Mouse (Mus musculus): ENCODE results near the gene Sec24c. TPM values are rescaled to one million over a fixed set of nuclear protein-coding genes. Genes with fewer than 3 reads are reported as not detected.

The Sec24c gene
- polyA plus RNA-seq, 1 experiment from 2014 or later: 51.0 TPM

DNA sequence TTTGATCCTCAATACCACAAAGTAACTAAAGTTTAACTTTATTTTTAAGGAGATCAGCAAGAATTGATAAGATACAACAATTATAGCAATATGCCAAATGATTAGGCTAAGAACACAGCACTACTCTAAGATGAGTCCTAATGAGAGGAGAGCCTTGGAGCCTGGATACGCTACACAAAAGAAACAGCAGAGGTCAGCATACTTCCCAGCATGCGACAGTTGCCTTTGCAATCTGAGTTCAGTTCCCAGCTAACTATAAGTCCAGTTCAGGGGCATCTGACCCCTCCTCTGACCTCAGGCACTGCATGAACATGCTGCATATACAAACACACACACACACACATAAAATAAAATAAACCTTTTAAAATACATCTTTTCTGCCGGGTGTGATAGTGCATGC lies 28.6 kb upstream of the Sec24c start:
- Histone ChIP-seq H3K4me3 (ENCODE audit: low read depth, low read length) (no peak overlapping the region), H3K27me3 (replicated peaks; ENCODE audit: control insufficient read depth, insufficient read depth, low read length) (no peaks in the 10 kb centered on the region), H3K36me3 (ENCODE audit: control insufficient read depth, insufficient read depth) (no peaks in the 10 kb centered on the region), H3K4me2 (replicated peaks; ENCODE audit: low read depth) (no peak overlapping the region), H3K27ac (ENCODE audit: low read depth, low read length) (no peak overlapping the region), H3K9ac (ENCODE audit: low read depth, low read length) (no peak overlapping the region), H3K4me1 (replicated peaks; ENCODE audit: control insufficient read depth, insufficient read depth, low read length) (peaks cover 4% of the 10 kb centered on the region; the same call in 1 of the 2 replicates), H3K9me3 (ENCODE audit: control insufficient read depth) (no peaks in the 10 kb centered on the region)
- no peak for ATAC-seq
- WGBS: 39% methylated on average over 3 of the region's 3 CpGs
- peak; percentile 56 for TF ChIP-seq CTCF (IDR thresholded peaks at IDR 0.05; ENCODE audit: low read depth)

DNA sequence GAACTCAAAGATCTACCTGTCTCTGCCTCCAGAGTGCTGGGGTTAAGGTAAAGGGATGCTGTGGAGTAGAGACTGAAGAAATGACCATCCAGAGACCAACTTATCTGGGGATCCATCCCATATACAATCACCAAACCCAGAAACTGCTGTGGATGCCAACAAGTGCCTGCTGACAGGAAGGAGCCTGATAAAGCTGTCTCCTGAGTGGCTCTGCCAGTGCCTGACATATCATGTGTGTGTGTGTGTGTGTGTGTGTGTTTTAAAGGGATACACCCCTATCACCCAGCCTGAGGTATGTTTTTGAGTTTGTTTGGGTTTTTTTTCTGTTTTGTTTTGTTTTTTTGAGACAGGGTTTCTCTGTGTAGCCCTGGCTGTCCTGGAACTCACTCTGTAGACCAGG lies 27.7 kb upstream of the Sec24c start:
- Histone ChIP-seq H3K4me3 (ENCODE audit: low read depth, low read length) (no peak overlapping the region), H3K9me3 (ENCODE audit: control insufficient read depth) (no peaks in the 10 kb centered on the region), H3K4me2 (replicated peaks; ENCODE audit: low read depth) (no peak overlapping the region), H3K27ac (ENCODE audit: low read depth, low read length) (no peak overlapping the region), H3K4me1 (replicated peaks; ENCODE audit: control insufficient read depth, insufficient read depth, low read length) (peaks cover 4% of the 10 kb centered on the region; the same call in 1 of the 2 replicates), H3K36me3 (ENCODE audit: control insufficient read depth, insufficient read depth) (no peaks in the 10 kb centered on the region), H3K27me3 (replicated peaks; ENCODE audit: control insufficient read depth, insufficient read depth, low read length) (no peaks in the 10 kb centered on the region), H3K9ac (ENCODE audit: low read depth, low read length) (no peak overlapping the region)
- no peak for TF ChIP-seq CTCF (IDR thresholded peaks at IDR 0.05; ENCODE audit: low read depth)
- ATAC-seq: no peak

DNA sequence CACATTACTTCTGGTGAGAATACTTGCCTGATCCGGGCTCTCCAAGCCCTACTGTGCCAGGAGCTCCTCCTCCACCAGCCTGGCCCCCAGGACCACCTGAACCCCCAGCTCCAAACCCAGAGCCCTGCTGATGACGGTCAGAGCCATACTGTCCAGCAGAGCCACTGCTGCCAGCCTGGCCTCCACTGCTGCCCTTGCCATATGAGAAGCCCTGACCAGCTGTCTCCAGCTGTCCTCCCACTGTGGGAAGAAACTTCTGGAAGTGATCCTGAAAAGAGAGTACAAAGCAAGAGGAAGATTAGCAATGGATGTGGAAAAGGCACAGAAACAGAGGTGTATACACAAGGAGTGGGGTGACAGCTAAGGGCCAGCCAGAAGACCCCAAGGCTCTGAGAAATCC lies 23.1 kb upstream of the Sec24c start:
- Histone ChIP-seq H3K9ac (ENCODE audit: low read depth, low read length) (no peak overlapping the region), H3K4me3 (ENCODE audit: low read depth, low read length) (no peak overlapping the region), H3K4me1 (replicated peaks; ENCODE audit: control insufficient read depth, insufficient read depth, low read length) (no peaks in the 10 kb centered on the region), H3K27ac (ENCODE audit: low read depth, low read length) (no peak overlapping the region), H3K36me3 (ENCODE audit: control insufficient read depth, insufficient read depth) (no peaks in the 10 kb centered on the region), H3K4me2 (replicated peaks; ENCODE audit: low read depth) (no peak overlapping the region), H3K9me3 (ENCODE audit: control insufficient read depth) (no peaks in the 10 kb centered on the region), H3K27me3 (replicated peaks; ENCODE audit: control insufficient read depth, insufficient read depth, low read length) (no peaks in the 10 kb centered on the region)
- WGBS: 70% methylated on average over 2 of the region's 2 CpGs
- TF ChIP-seq CTCF (IDR thresholded peaks at IDR 0.05; ENCODE audit: low read depth): no peak
- ATAC-seq: no peak

DNA sequence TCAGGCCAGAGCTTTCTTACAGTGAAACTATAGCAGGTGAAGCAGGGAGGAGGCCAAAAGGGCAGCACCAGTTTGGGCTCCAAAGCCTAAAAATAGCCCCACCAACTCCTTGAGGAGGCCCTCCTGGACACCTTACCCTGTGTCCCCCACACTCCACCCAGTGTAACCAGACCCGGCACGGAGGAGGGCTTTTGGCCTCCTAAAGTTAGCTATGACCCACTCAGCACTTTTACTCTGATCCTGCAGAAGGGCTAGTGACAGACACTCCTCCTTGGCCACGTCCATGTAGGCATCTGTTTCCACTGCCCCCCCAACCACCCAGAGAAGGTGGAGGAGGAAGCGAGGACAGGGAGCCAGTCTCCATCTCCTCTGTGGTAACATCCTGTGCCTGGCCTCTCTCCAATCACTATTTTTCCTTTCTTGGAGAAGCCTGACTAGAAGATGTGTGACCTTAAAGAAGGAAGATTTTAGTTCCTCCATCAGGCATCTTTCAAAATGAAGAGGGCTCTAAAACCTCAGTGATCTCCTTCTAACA lies 22.3 kb upstream of the Sec24c start:
- ATAC-seq: no peak
- no peak overlapping the region for H3K9ac ChIP-seq (ENCODE audit: low read depth, low read length)
- H3K27ac ChIP-seq (ENCODE audit: low read depth, low read length): no peak overlapping the region
- no peak overlapping the region for H3K4me2 ChIP-seq (replicated peaks; ENCODE audit: low read depth)
- H3K9me3 ChIP-seq (ENCODE audit: control insufficient read depth): no peaks in the 10 kb centered on the region
- TF ChIP-seq CTCF (IDR thresholded peaks at IDR 0.05; ENCODE audit: low read depth): no peak
- no peaks in the 10 kb centered on the region for H3K36me3 ChIP-seq (ENCODE audit: control insufficient read depth, insufficient read depth)
- H3K4me3 ChIP-seq (ENCODE audit: low read depth, low read length): no peak overlapping the region
- 77% methylated on average over 4 of the region's 4 CpGs for WGBS
- H3K27me3 ChIP-seq (replicated peaks; ENCODE audit: control insufficient read depth, insufficient read depth, low read length): no peaks in the 10 kb centered on the region
- H3K4me1 ChIP-seq (replicated peaks; ENCODE audit: control insufficient read depth, insufficient read depth, low read length): no peaks in the 10 kb centered on the region

DNA sequence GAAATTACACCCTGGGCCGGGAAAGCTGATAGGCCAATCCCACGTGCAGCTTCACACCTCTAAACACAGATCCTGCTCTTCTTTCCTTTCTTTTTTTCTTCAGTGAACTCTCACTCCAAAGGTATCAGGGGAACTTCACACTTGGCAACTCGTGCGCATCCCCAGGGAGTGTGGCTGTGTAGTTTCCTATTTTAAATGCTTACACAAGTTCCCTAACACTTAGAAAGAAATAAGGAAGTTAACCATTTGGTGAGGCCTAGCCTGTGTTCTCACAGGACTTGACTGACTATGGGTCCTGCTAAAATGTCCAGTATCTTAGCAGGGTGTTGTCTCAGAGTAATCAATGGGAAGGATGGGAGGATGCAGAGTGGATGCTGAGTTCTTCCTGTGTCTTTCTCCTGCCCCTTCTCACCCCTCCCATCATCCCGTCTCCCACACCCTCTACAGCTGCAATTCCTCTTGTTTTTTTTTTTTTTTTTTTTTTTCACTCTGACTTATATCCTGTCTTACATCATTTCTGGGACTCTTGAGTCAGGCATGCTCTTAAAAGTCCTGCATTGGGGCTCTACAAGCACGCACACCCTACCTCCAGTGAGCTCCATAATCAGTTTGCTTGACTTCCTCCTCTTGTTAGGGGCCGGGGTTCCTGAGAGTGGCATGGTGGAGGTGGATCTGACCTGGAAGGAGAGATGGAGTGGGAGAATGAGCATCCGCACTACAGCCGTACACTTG lies 19.3 kb upstream of the Sec24c start:
- no peak overlapping the region for H3K27ac ChIP-seq (ENCODE audit: low read depth, low read length)
- TF ChIP-seq CTCF (IDR thresholded peaks at IDR 0.05; ENCODE audit: low read depth): no peak
- H3K9me3 ChIP-seq (ENCODE audit: control insufficient read depth): no peaks in the 10 kb centered on the region
- H3K36me3 ChIP-seq (ENCODE audit: control insufficient read depth, insufficient read depth): no peaks in the 10 kb centered on the region
- H3K9ac ChIP-seq (ENCODE audit: low read depth, low read length): no peak overlapping the region
- no peak for ATAC-seq
- H3K27me3 ChIP-seq (replicated peaks; ENCODE audit: control insufficient read depth, insufficient read depth, low read length): no peaks in the 10 kb centered on the region
- 68% methylated on average over 9 of the region's 9 CpGs for WGBS
- H3K4me3 ChIP-seq (ENCODE audit: low read depth, low read length): no peak overlapping the region
- no peak overlapping the region for H3K4me2 ChIP-seq (replicated peaks; ENCODE audit: low read depth)
- no peaks in the 10 kb centered on the region for H3K4me1 ChIP-seq (replicated peaks; ENCODE audit: control insufficient read depth, insufficient read depth, low read length)

DNA sequence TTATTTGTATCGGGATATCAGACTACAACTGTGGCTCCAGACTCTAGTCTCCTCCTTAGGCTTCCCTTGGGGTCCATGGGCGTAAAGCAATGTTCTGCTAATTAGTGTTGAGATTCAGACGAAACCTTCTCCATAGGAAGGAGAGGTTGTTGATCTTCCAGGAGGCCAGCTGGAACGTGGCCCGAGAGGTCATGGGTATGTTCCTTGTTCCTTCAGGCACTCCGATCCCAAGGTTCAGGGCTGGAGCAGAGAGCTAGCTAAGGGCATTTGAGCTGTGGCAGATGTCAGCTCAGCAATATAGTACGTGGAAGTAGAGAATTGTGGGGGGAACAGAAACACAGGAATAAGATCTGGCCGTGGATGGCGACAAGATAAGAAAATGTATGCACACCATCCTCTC lies 18.4 kb upstream of the Sec24c start:
- no peak overlapping the region for H3K4me2 ChIP-seq (replicated peaks; ENCODE audit: low read depth)
- H3K36me3 ChIP-seq (ENCODE audit: control insufficient read depth, insufficient read depth): no peaks in the 10 kb centered on the region
- no peak for ATAC-seq
- H3K27ac ChIP-seq (ENCODE audit: low read depth, low read length): no peak overlapping the region
- no peak overlapping the region for H3K9ac ChIP-seq (ENCODE audit: low read depth, low read length)
- 65% methylated on average over 9 of the region's 9 CpGs for WGBS
- no peak for TF ChIP-seq CTCF (IDR thresholded peaks at IDR 0.05; ENCODE audit: low read depth)
- H3K27me3 ChIP-seq (replicated peaks; ENCODE audit: control insufficient read depth, insufficient read depth, low read length): no peaks in the 10 kb centered on the region
- H3K4me3 ChIP-seq (ENCODE audit: low read depth, low read length): no peak overlapping the region
- no peaks in the 10 kb centered on the region for H3K4me1 ChIP-seq (replicated peaks; ENCODE audit: control insufficient read depth, insufficient read depth, low read length)
- no peaks in the 10 kb centered on the region for H3K9me3 ChIP-seq (ENCODE audit: control insufficient read depth)
